Mouse (Mus musculus) left cerebral cortex, postnatal 4 days (tissue): ENCODE results near the gene Fam216b. TPM values are rescaled to one million over a fixed set of nuclear protein-coding genes. Genes with fewer than 3 reads are reported as not detected.

Source experiments
- DNase-seq: peaks from one replicate; pipeline ENCODE4 v3.0.0-alpha.2; 2022
- intact Hi-C: fragments of 180-260 bp; cut with DNase I; formaldehyde crosslinking; loops from one replicate; pipeline ENCODE4 v1.15.1; 2025
- total RNA-seq, 2 experiments: library from RNA; stranded (reverse); gene quantifications; 2 replicates each; pipeline ENCODE4 v1.2.3; 2021

The Fam216b gene
- total RNA-seq, 2 experiments from 2014 or later: 0.77 to 1.7 TPM

DNA sequence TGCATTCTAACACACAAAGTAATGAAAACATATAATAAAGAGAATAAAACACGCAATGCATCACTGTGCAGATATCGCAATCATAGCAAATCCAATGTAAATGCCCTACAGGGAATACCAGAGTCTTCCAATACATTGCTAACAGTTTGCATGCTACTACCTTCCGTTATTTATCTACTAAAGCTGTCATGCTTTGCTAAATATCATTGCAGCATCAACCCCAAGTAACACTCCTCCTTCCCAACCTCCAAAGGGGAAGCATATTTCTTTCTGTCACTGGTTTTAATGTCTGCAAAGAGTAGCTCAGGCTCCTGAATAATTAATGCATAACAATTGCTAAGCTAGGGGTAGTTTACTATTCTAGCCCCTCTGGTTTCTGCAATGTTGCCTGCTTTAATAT, 40.5 kb downstream of the Fam216b start:
- DNase-seq: no peak
- intact Hi-C loops: no loop called here

DNA sequence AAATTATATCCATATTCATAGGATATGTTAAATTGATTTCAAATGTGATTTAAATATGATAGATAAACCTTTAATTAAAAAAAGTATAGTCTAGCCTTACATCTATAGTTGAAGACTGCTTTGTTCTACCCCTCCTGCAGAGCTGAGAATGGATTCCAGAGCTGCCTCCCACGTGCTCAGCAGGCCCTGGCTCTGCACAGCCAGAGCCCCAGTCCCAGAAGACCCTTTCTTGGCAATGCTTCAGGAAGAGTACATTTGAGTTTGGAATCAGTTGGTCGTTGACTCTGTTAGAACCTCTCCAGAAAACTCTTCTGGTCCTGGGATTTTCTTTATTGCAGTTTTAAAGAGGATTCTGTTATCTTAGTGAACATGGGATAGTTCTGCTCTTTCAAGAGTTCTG, 45.7 kb downstream of the Fam216b start:
- intact Hi-C loops: no loop called here
- no peak for DNase-seq

DNA sequence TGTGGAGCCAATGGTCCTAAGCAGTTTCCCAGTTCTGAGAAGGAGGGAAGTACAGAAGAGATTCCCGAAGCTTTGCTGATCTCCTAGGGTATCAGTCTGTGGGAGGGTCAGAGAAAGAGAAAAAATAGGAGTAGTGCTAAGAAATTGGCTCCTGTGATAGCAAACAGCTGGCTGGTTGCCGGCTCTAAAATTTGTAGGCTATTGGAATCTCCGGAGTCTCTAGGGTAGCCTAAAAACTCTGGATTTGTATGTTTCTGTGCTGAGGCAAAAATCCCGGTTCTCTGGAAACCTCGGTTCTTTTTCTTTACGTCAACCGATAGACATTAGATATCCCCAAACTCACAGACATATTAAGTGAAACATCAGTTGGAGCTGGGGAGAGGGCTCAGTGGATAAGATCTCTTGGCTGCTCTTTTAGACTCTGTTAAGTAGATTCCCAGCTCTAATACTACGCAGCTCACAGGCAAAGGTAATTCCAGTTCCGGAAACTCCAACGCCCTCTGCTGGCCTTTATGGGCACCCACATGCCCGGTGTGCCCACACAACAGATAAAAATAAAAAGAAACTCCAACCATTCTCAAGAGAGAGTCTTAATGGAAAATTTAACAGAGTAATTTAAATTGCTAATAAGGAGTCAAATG, 46.8 kb downstream of the Fam216b start:
- intact Hi-C loops: no loop called here
- no peak for DNase-seq

DNA sequence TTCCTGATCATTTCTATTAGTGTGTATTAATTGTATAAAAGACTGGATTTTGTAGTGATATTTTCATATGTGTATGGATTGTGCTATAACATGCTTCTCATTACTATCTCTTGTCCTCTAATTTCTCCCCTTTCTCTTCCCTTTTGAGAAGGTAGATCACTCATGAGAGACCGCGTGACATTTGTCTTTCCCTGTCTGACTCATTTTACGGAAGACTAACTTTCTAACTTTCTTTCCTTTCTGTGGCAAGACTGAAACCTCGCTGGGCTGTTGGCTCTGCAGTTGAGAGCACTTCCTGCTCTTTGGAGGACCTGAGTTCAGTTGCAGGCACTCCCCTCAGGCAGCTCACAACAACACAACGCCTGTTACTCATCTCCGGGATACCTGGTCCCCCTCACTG, 48.2 kb downstream of the Fam216b start:
- no peak for DNase-seq
- intact Hi-C loops: no loop called here

DNA sequence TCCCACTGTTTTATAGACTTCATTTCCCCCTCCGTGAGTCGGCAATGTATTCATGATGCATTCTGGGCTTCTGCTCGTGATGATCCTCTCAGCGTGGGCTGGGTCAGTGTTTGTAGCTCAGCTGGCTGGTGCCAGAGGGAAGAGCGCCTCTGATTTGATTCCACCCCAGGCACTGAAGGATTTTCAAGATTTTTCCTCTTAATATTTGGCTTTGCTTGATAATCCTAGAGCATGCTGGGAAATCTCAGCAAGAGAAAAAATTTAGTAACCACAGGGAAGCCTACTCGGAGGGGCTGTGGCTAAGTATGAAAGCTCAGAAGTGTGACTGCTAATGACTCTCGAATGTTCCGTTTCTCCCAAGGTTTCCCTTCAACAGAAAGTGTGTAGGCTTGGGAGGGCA, 49.9 kb downstream of the Fam216b start:
- intact Hi-C loops: no loop called here
- peak; percentile 35 for DNase-seq

Other genes with a start within 250 kb of the Fam216b start
- 10 to 100 TPM; 36.5 to 36.7 TPM for gene Dnajc15, start 213.9 kb downstream of the Fam216b start, total RNA-seq
- gene Epsti1, start 184.8 kb downstream of the Fam216b start, total RNA-seq: under 1 TPM in 1 of 2 experiments, not detected in 1; 0.24 TPM
- not detected for gene Tnfsf11, start 219.0 kb upstream of the Fam216b start, total RNA-seq